Mouse (Mus musculus) erythroblast, embryonic 14.5 days (primary cell): ENCODE data around the gene Car9.

Source experiments
- GATA1 ChIP-seq: IDR thresholded peaks from 2 replicates; pipeline ENCODE4 v1.6.1; 2012; ENCODE audit warnings: low read length, inconsistent platforms, mixed read lengths
- TAL1 ChIP-seq: IDR thresholded peaks from 3 replicates; pipeline ENCODE4 v1.6.1; 2012; ENCODE audit warnings: low read length, inconsistent platforms, mixed read lengths

DNA sequence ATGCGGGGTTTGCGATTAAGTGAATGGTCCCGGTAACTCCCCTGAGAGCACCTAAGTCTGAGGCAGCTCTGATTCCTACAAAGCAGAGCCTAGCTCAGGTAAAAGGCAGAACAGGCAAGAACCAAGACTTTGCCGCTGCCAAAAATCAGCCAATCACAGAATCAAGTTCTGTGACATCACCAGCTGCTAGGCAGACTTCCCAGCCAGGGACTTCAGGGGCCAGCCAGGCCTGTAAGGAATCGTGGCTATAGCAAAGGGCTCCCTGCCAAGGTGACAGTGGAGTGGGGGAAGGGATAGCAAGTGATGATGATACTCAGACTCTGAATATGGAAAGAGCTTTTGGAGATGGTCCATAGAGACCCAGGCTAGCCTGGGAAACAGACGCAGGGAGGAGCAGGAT, 13.2 kb downstream of the Car9 start:
- TF ChIP-seq GATA1 (no peak), TAL1 (no peak)
